Mouse (Mus musculus): ENCODE data around the gene Cdc42bpg. TPM values are rescaled to one million over a fixed set of nuclear protein-coding genes. Genes with fewer than 3 reads are reported as not detected.
"Not testable (repeated sequence)": the region's sequence is repeated elsewhere in the genome, so short reads cannot be mapped to it uniquely, and the experiment has no call there.

The Cdc42bpg gene
- polyA plus RNA-seq, 1 experiment: 6.9 TPM

DNA sequence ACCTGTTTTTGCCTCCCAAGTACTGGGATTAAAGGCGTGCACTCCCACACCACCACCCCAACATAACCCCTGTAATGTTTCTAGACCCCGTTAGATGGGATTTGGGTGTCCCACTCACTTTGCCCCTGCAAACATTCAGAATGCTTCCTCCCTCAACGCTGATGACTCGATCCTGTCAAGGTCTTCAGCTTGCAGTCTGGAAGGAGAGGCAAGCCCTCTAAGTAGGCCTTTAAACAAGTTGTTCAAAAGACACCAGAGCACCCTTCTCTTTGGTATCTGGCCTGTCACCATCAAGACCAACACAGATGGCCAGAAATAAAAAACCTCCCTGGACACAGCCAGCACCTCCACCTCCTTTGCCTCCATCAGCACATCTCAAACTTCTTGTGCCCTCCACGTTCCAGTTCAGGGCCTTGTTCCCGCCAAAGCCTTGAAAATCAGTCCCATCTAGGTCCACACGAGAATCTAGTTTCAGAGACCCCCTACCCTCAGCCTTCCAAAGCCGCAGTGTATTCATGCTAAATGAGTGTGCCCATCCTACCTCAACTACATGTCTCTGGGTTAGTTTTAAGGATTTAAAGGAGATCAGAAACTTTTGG is 640 bp upstream of the Cdc42bpg start:
- TF ChIP-seq CTCF (IDR thresholded peaks at IDR 0.05; ENCODE audit: low read depth, low read length) (no peak), POLR2A (IDR thresholded peaks at IDR 0.05; ENCODE audit: borderline replicate concordance, low read depth, low read length) (no peak)
- H3K4me1 ChIP-seq (ENCODE audit: control insufficient read depth, insufficient read depth, low read length): peaks cover 37% of the 10 kb centered on the region
- H3K4me3 ChIP-seq (ENCODE audit: insufficient read depth, low read length): peak overlapping the region; percentile 56; the same call in 1 of the 2 replicates
- no peak overlapping the region for H3K27ac ChIP-seq (ENCODE audit: insufficient read depth, low read depth, low read length)

- Histone ChIP-seq H3K27ac (ENCODE audit: insufficient read depth, low read depth, low read length) (no peak overlapping the region), H3K4me1 (ENCODE audit: control insufficient read depth, insufficient read depth, low read length) (peaks cover 28% of the 10 kb centered on the region), H3K4me3 (ENCODE audit: insufficient read depth, low read length) (peak overlapping the region; percentile 56)
- no peak for TF ChIP-seq POLR2A (IDR thresholded peaks at IDR 0.05; ENCODE audit: borderline replicate concordance, low read depth, low read length)
- TF ChIP-seq CTCF (IDR thresholded peaks at IDR 0.05; ENCODE audit: low read depth, low read length): peak; percentile 72
Measured at GRCm38 (mm10) chr19:6306586-6306985, 330 bp downstream of the Cdc42bpg start.

GRCm38 (mm10) chr19:6307733-6308531 is 1.7 kb downstream of the Cdc42bpg start:
- Histone ChIP-seq H3K4me3 (ENCODE audit: insufficient read depth, low read length) (no peak overlapping the region), H3K27ac (ENCODE audit: insufficient read depth, low read depth, low read length) (no peak overlapping the region), H3K4me1 (ENCODE audit: control insufficient read depth, insufficient read depth, low read length) (peaks cover 15% of the 10 kb centered on the region)
- no peak for TF ChIP-seq POLR2A (IDR thresholded peaks at IDR 0.05; ENCODE audit: borderline replicate concordance, low read depth, low read length)
- no peak for TF ChIP-seq CTCF (IDR thresholded peaks at IDR 0.05; ENCODE audit: low read depth, low read length)

GRCm38 (mm10) chr19:6310181-6310580 is 3.9 kb downstream of the Cdc42bpg start:
- H3K4me1 ChIP-seq (ENCODE audit: control insufficient read depth, insufficient read depth, low read length): peaks cover 3% of the 10 kb centered on the region; the same call in 1 of the 2 replicates
- H3K4me3 ChIP-seq (ENCODE audit: insufficient read depth, low read length): no peak overlapping the region

DNA sequence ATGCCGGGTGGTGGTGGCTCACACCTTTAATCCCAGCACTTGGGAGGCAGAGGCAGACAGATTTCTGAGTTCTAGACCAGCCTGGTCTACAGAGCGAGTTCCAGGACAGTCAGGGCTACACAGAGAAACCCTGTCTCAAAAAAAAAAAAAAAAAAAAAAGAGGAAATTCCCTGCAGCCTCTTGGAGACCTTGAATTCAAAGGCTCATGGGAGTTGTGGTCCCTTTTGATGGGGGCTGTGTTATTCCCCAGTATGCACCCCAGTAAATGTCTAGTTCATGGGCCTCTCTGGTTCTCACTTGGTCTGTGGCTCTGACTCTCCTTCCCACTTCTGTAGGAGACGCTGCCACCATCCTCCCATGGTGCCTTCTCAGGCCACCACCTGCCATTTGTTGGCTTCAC is 5.5 kb downstream of the Cdc42bpg start:
- not testable (repeated sequence) for H3K27ac ChIP-seq (ENCODE audit: insufficient read depth, low read depth, low read length); H3K4me1 ChIP-seq (ENCODE audit: control insufficient read depth, insufficient read depth, low read length); H3K4me3 ChIP-seq (ENCODE audit: insufficient read depth, low read length)

More at GRCm38 (mm10) chr19:6310181-6310580, 3.9 kb downstream of the Cdc42bpg start:
- TF ChIP-seq CTCF (IDR thresholded peaks at IDR 0.05; ENCODE audit: low read depth, low read length): no peak
- TF ChIP-seq POLR2A (IDR thresholded peaks at IDR 0.05; ENCODE audit: borderline replicate concordance, low read depth, low read length): no peak
- H3K27ac ChIP-seq (ENCODE audit: insufficient read depth, low read depth, low read length): no peak overlapping the region

DNA sequence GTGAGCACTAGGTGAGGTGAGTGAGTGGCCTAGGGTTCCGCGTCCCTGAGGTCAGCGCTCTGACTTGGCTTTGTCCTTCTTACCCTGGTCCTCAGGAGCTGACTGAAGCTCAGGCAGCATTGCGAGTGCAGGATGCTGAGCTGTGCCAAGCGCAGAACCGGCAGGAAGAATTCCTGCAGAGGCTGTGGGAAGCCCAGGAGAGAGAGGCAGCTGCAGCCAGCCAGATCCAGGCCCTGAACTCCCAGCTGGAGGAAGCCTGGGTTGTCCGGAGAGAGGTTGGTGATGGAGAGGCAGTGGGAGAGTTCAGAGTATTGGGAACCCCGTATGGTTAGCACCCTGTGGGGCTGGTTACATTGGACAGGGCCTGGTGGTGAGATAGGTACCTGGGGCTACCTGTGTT is 7.5 kb downstream of the Cdc42bpg start:
- Histone ChIP-seq H3K27ac (ENCODE audit: insufficient read depth, low read depth, low read length) (no peak overlapping the region), H3K4me3 (ENCODE audit: insufficient read depth, low read length) (no peak overlapping the region), H3K4me1 (ENCODE audit: control insufficient read depth, insufficient read depth, low read length) (no peaks in the 10 kb centered on the region)
- TF ChIP-seq CTCF (IDR thresholded peaks at IDR 0.05; ENCODE audit: low read depth, low read length): no peak
- no peak for TF ChIP-seq POLR2A (IDR thresholded peaks at IDR 0.05; ENCODE audit: borderline replicate concordance, low read depth, low read length)

DNA sequence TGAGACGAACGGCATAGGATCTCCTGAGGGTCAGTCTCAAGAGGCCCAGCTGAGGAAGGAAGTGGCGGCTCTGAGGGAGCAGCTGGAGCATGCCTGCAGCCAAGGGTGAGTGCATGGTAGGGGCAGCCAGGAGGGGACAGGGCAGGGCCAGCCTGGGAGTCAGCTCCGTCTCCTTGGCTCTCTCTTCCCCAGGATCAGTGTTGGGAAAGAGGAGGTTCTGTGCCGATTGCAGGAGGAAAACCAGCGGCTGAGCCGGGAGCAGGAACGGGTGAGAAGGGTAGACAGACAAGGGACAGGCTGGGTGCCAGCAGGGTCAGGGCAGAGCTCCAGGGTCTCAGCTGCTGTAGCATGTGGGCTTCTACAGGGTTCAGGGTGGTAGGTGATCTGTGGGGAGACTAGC is 8.3 kb downstream of the Cdc42bpg start:
- H3K4me1 ChIP-seq (ENCODE audit: control insufficient read depth, insufficient read depth, low read length): no peaks in the 10 kb centered on the region
- H3K27ac ChIP-seq (ENCODE audit: insufficient read depth, low read depth, low read length): no peak overlapping the region
- TF ChIP-seq POLR2A (IDR thresholded peaks at IDR 0.05; ENCODE audit: borderline replicate concordance, low read depth, low read length): no peak
- TF ChIP-seq CTCF (IDR thresholded peaks at IDR 0.05; ENCODE audit: low read depth, low read length): no peak
- no peak overlapping the region for H3K4me3 ChIP-seq (ENCODE audit: insufficient read depth, low read length)

DNA sequence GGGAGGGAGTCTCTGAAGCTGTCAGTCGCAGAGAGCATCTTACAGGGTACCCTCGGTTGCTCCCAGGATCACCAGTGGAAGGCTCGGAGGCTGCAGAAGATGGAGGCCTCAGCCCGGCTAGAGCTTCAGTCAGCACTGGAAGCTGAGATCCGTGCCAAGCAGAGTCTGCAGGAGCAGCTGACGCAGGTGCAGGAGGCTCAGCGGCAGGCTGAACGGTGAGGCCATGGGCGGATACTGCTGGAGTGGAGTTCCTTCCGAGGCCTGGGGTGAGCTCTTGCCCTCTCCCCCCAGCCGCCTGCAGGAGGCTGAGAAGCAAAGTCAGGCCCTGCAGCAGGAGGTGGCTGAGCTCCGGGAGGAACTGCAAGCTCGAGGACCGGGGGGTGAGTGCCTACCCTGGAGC is 9.3 kb downstream of the Cdc42bpg start:
- H3K4me3 ChIP-seq (ENCODE audit: insufficient read depth, low read length): no peak overlapping the region
- no peak overlapping the region for H3K27ac ChIP-seq (ENCODE audit: insufficient read depth, low read depth, low read length)
- no peak for TF ChIP-seq CTCF (IDR thresholded peaks at IDR 0.05; ENCODE audit: low read depth, low read length)
- TF ChIP-seq POLR2A (IDR thresholded peaks at IDR 0.05; ENCODE audit: borderline replicate concordance, low read depth, low read length): no peak
- no peaks in the 10 kb centered on the region for H3K4me1 ChIP-seq (ENCODE audit: control insufficient read depth, insufficient read depth, low read length)

DNA sequence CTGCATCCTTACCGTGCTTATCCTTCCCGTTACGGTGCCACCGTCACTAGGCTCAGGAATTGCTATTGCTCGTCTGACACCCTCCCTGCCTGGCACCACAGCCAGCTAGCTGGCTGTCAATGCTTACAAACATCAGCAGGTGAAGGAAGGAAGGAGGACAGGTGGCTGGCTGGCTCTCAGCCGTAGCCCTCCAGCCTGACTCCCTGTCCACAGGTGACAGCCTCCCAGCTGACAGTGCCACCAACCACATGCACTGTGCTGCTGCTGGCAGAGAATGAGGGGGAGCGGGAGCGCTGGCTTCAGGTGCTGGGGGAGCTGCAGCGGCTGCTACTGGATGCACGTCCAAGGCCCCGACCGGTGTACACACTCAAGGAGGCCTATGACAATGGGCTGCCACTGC is 11.9 kb downstream of the Cdc42bpg start:
- TF ChIP-seq CTCF (IDR thresholded peaks at IDR 0.05; ENCODE audit: low read depth, low read length): no peak
- TF ChIP-seq POLR2A (IDR thresholded peaks at IDR 0.05; ENCODE audit: borderline replicate concordance, low read depth, low read length): no peak
- Histone ChIP-seq H3K27ac (ENCODE audit: insufficient read depth, low read depth, low read length) (no peak overlapping the region), H3K4me3 (ENCODE audit: insufficient read depth, low read length) (no peak overlapping the region), H3K4me1 (ENCODE audit: control insufficient read depth, insufficient read depth, low read length) (no peaks in the 10 kb centered on the region)

- Histone ChIP-seq H3K4me1 (ENCODE audit: control insufficient read depth, insufficient read depth, low read length) (no peaks in the 10 kb centered on the region), H3K27ac (ENCODE audit: insufficient read depth, low read depth, low read length) (no peak overlapping the region), H3K4me3 (ENCODE audit: insufficient read depth, low read length) (no peak overlapping the region)
- no peak for TF ChIP-seq CTCF (IDR thresholded peaks at IDR 0.05; ENCODE audit: low read depth, low read length)
- TF ChIP-seq POLR2A (IDR thresholded peaks at IDR 0.05; ENCODE audit: borderline replicate concordance, low read depth, low read length): no peak
Measured at GRCm38 (mm10) chr19:6321358-6321757, 15.1 kb downstream of the Cdc42bpg start.
